Mouse (Mus musculus) megakaryocyte, embryonic 14.5 days (primary cell): ENCODE results near the gene Treml4. TPM values are rescaled to one million over a fixed set of nuclear protein-coding genes. Genes with fewer than 3 reads are reported as not detected.
A peak's percentile ranks its signal among the peaks of the same experiment; 100 is the strongest.

Experiments
- H3K27me3 ChIP-seq: replicated peaks from 2 replicates; pipeline ENCODE3; 2012; ENCODE audit warnings: inconsistent platforms
- H3K36me3 ChIP-seq: replicated peaks from 2 replicates; pipeline ENCODE3; 2012; ENCODE audit warnings: low read length, inconsistent platforms, mixed read lengths
- H3K4me1 ChIP-seq: 2 replicates; pipeline ENCODE4 v1.6.1; 2012; ENCODE audit warnings: inconsistent platforms
- H3K4me3 ChIP-seq: replicated peaks from 2 replicates; pipeline ENCODE3; 2012; ENCODE audit warnings: moderate library complexity, mild to moderate bottlenecking, inconsistent platforms
- H3K9me3 ChIP-seq: 2 replicates; pipeline ENCODE4 v1.6.1; 2012; ENCODE audit warnings: inconsistent platforms
- FLI1 ChIP-seq: IDR thresholded peaks from 2 replicates; pipeline ENCODE4 v1.6.1; 2012; ENCODE audit warnings: low read length, inconsistent platforms, mixed read lengths
- GATA1 ChIP-seq: IDR thresholded peaks from 3 replicates; pipeline ENCODE4 v1.6.1; 2012; ENCODE audit warnings: mixed read lengths, low read length, inconsistent platforms, borderline replicate concordance
- polyA plus RNA-seq: library from polyadenylated mRNA; stranded (reverse); fragments of >175 nt; gene quantifications from 2 replicates; pipeline ENCODE4 v1.2.3, GENCODE M21; 2012; ENCODE audit warnings: low replicate concordance; ENCODE audit not compliant: insufficient read depth

The Treml4 gene
- polyA plus RNA-seq, result 3.6 TPM in 1 of 2 replicates, not detected in the other

- peaks cover 34% of the 10 kb centered on the region for H3K4me1 ChIP-seq
- peaks cover 13% of the 10 kb centered on the region for H3K9me3 ChIP-seq
- H3K36me3 ChIP-seq, result no peaks in the 10 kb centered on the region
- H3K4me3 ChIP-seq, result no peak within 1 kb of the TSS
- no peak for TF ChIP-seq GATA1
- TF ChIP-seq FLI1, result no peak
- H3K27me3 ChIP-seq, result peaks cover 4% of the 10 kb centered on the region
These were observed at the start of gene Treml4 for GRCm38 (mm10) chr17:48263741-48264362. Gene Treml4 (plus strand): TSS chr17:48264295.

GRCm38 (mm10) chr17:48215429-48215828, 48.7 kb upstream of the Treml4 start:
- H3K4me1 ChIP-seq, result no peaks in the 10 kb centered on the region
- no peak overlapping the region for H3K4me3 ChIP-seq
- peaks cover 3% of the 10 kb centered on the region; the same call in 1 of the 2 replicates for H3K9me3 ChIP-seq
- no peaks in the 10 kb centered on the region for H3K27me3 ChIP-seq
- TF ChIP-seq FLI1 (no peak), GATA1 (no peak)
- no peaks in the 10 kb centered on the region for H3K36me3 ChIP-seq

GRCm38 (mm10) chr17:48230680-48231079, 33.4 kb upstream of the Treml4 start:
- Histone ChIP-seq H3K36me3 (no peaks in the 10 kb centered on the region), H3K9me3 (no peaks in the 10 kb centered on the region), H3K4me1 (peaks cover 33% of the 10 kb centered on the region), H3K27me3 (no peaks in the 10 kb centered on the region), H3K4me3 (peak overlapping the region; percentile 30)
- TF ChIP-seq FLI1, result no peak
- no peak for TF ChIP-seq GATA1

- H3K27me3 ChIP-seq, result no peaks in the 10 kb centered on the region
- H3K4me3 ChIP-seq, result no peak within 1 kb of the TSS
- H3K4me1 ChIP-seq, result peaks cover 33% of the 10 kb centered on the region
- TF ChIP-seq FLI1 (no peak), GATA1 (no peak)
- H3K9me3 ChIP-seq, result no peaks in the 10 kb centered on the region
- H3K36me3 ChIP-seq, result no peaks in the 10 kb centered on the region
These were observed 31.6 kb upstream of the Treml4 start, which contains the start of gene Trem1 for GRCm38 (mm10) chr17:48232518-48232917. Gene Trem1 (plus strand): TSS chr17:48232768.

- peaks cover 33% of the 10 kb centered on the region for H3K4me1 ChIP-seq
- H3K27me3 ChIP-seq, result no peaks in the 10 kb centered on the region
- no peak overlapping the region for H3K4me3 ChIP-seq
- H3K36me3 ChIP-seq, result no peaks in the 10 kb centered on the region
- H3K9me3 ChIP-seq, result peaks cover 4% of the 10 kb centered on the region; the same call in 1 of the 2 replicates
- no peak for TF ChIP-seq GATA1
- TF ChIP-seq FLI1, result no peak
These were observed 30.3 kb upstream of the Treml4 start for GRCm38 (mm10) chr17:48233789-48234188.

- TF ChIP-seq FLI1 (no peak), GATA1 (no peak)
- peaks cover 4% of the 10 kb centered on the region; the same call in 1 of the 2 replicates for H3K9me3 ChIP-seq
- peaks cover 27% of the 10 kb centered on the region for H3K4me1 ChIP-seq
- H3K36me3 ChIP-seq, result no peaks in the 10 kb centered on the region
- no peaks in the 10 kb centered on the region for H3K27me3 ChIP-seq
- H3K4me3 ChIP-seq, result no peak overlapping the region
These were observed 29.5 kb upstream of the Treml4 start for GRCm38 (mm10) chr17:48234550-48234949.

GRCm38 (mm10) chr17:48235773-48236370, 28.2 kb upstream of the Treml4 start:
- Histone ChIP-seq H3K9me3 (peaks cover 4% of the 10 kb centered on the region; the same call in 1 of the 2 replicates), H3K4me1 (peaks cover 18% of the 10 kb centered on the region), H3K27me3 (peaks cover 6% of the 10 kb centered on the region), H3K4me3 (no peak overlapping the region), H3K36me3 (no peaks in the 10 kb centered on the region)
- TF ChIP-seq GATA1, result no peak
- no peak for TF ChIP-seq FLI1

GRCm38 (mm10) chr17:48237621-48238020, 26.5 kb upstream of the Treml4 start:
- no peaks in the 10 kb centered on the region for H3K36me3 ChIP-seq
- TF ChIP-seq GATA1, result no peak
- no peak for TF ChIP-seq FLI1
- H3K4me3 ChIP-seq, result no peak overlapping the region
- H3K9me3 ChIP-seq, result peaks cover 4% of the 10 kb centered on the region; the same call in 1 of the 2 replicates
- peaks cover 17% of the 10 kb centered on the region for H3K27me3 ChIP-seq
- peaks cover 4% of the 10 kb centered on the region for H3K4me1 ChIP-seq

- Histone ChIP-seq H3K9me3 (peaks cover 6% of the 10 kb centered on the region), H3K4me1 (peaks cover 17% of the 10 kb centered on the region), H3K4me3 (peak within 1 kb of the TSS; percentile 29), H3K36me3 (no peaks in the 10 kb centered on the region), H3K27me3 (peaks cover 19% of the 10 kb centered on the region)
- TF ChIP-seq FLI1 (no peak), GATA1 (no peak)
These were observed 16.7 kb upstream of the Treml4 start, which contains the start of gene Trem3 for GRCm38 (mm10) chr17:48247221-48247928. Gene Trem3 (plus strand): TSS chr17:48247777.
